Mouse (Mus musculus) cerebellum, adult 11 months (tissue): Measurements from ENCODE around the gene Med20.

ENCODE experiments used
- DNase-seq: peaks from one replicate; pipeline ENCODE4 v3.0.0; 2022

Gene Med20

DNA sequence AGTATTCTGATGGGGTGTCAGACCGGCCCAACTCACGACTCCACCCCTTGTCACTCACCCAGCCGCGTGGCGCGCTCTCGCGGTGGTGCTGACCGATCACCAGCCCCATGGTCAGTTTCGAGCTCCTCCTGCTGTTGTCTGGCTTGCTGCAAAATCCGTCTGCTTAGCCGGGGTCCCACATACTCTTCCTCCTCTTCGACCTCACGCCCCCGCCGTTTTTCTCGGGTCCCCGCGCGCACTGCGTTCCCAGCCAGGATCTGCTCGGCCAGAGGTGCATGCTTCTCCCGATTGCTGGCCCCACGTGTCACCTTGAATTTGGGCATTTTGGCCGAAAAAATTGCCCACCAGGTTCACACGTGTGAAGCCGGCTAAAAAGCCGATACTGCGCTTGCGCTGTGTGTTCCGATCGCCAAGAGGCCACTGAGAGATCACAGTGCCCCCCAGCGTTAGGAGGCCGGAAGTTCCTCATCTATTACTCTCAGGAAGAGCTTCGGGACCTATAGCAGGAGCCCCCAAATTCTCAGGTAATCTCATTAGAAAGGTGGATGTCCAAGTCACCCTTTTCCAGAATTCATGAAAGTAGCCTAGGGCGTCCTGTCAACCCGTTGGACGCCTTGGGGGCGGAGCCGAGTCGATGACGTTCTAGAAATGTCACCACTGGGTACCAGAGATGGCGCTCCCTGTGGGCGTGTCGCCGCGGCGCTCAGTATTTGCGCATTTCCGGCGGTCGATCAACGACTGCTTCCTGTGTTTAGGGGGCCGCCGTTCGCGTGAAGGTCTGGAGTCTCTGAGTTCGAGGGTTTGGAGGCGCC is at the start of gene Med20, which contains the start of the genes Bysl and Gm20517:
TSS of gene Med20 (plus strand) at position 734 of the 812 bp plus-strand sequence.
TSS of gene Bysl (minus strand) at position 644 of the 812 bp plus-strand sequence.
TSS of gene Gm20517 (plus strand) at position 741 of the 812 bp plus-strand sequence.
- DNase-seq = peak; percentile 96

DNA sequence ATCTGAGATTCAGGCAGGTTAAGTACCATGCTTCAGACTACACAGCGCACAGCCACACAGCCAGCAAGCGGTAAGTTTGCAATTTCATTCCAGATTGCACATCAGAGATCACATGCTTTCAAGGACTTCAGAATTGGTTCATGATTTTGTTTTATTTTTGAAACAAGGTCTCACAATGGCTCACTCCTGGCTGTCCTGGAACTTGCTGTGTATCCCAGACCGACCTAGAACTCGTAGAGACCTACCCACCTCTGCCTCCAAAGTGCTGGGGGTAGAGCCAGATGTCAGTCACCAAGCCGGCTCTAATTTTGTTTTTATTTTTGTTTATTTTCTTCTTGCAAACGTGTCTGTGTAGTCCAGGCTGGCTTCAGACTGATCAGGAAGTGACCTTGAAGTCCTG is 48.5 kb upstream of the Med20 start:
- no peak for DNase-seq

DNA sequence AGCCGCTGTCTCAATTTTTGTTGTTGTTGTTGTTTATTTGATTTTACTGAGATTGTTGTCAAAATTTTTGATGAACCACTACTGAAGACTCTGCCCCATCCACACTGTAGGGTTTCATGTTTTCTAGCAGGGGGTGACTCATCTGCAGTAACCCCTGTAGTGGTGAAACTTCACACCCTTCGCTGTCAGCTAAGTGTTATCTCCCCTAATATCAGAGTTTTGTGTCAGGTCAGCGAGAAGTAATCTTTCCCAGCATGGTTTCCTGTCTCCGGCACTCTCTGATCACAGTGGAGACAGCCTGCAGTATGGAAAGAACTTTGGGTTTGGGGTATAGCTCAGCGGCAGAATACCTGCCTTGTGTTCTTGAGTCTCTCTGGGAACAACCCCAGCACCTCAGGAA is 46.8 kb upstream of the Med20 start:
- DNase-seq = no peak

DNA sequence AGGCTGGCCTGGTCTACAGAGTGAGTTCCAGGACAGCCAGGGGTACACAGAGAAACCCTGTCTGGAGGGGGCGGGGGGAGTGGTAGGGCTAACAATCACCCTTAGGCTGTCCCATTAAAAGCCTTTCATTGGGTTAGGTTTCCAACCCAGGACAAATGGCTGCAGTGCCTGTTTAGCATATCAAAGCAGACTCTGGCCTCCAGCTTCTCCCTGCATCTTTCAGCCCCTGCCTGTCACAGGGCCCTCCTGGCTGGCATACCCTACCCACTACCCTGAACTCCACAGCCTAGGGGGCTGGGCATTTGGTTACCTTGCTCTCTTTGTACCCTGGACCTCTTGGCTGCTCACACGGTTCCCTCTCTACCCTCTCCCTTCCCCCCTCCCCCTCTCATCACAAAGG is 45.2 kb upstream of the Med20 start:
- DNase-seq = no peak

DNA sequence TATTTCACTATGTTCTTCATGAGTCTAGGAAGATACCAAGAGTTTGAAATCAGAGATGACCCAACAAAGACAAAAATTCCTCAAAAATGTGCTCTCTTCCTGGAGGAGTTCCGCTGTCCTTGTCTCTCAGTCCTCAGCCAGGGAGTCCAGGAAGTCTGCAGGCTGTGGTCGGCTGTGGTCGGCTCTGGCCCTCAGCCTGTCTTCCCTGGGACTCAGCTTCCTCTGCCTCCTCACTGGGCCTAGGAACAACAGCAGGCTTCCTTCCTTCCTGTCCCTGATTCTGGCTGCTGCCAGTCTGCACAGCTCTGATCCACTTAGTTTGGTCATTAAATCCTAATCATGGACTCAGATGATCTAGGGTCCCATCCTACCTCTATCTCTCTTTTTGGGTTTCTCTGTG is 44.1 kb upstream of the Med20 start:
- DNase-seq = no peak

DNA sequence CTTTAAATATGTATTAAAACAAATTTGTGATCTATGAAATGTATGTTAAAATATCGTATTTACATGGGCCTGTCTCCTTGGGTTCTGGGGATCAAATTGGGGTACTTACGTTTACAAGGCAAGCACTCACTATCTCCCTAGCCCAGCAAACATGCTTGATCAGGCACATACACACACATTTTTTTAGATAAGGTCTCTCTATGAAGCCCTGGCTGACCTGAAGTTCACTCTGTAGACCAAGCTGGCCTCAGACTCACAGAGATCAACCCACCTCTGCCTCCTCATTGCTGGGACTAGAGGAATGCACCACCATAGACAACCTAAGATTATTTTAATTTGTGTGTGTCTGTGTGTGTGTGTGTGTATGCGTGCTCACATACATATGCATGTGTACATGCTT is 43.0 kb upstream of the Med20 start:
- DNase-seq = no peak

DNA sequence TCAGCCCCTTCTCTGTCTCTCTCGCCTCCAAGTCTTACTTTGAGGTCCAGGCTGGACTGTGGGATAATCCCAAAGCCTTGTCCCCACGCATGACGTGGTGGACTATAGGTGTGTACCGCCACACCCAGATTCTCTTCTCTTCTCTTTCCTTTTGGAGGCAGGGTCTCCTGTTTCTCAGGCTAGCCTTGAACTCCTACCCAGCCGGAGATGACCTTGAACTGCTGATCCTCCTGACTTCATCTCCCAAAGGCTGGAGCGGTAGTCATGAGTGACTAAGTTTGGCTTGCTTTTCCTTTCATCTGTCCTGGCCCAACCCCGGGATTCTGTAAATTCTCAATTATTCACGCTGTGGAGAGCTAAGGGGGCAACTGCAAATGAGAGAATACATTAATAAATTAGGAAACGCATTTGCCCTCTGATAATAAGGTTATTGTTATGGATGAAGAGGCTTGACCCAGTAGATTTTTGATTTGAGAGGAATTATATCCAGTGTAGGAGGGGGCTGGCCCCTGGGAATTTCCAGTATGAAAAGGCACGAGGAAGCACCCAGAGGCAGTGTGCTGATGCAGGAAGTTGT is 42.3 kb upstream of the Med20 start:
- DNase-seq = no peak

DNA sequence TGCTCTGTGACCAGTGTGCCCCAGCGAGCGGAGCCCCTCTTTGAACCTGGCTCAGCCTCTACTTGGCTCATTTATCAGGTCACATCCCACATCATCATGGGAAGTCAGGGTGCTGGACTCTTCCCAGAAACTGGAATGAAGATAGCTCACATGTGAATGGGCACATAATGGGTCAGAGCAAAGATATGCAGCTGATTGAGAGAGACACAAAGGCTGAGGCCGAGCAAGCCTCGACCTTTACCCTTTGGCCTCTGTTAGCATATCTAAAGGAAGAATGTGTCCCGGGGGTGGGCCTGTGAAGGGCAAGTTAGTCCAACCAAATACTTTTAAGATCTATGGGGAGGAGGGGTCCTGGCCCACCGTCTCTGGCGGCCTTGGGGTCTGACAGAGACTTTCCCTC is 39.8 kb upstream of the Med20 start:
- no peak for DNase-seq

DNA sequence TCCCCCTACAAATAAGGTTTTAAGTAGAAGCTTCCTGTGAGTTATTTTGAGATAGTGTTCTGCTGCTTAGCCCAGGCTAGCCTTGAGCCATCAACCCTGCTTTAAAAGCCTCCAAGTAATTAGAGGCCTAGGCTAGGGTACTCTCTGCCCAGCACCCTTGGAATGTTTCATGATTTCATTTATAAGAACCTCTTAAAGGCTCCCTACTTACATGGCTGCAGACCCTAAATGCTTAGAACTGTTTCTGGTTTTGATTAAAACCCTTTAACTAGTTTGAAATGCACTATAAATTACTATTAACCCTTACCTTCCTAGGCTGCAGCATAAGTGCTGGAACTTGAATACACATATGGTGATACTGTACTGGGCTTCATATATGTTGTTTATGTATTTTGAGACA is 38.9 kb upstream of the Med20 start:
- DNase-seq = no peak

DNA sequence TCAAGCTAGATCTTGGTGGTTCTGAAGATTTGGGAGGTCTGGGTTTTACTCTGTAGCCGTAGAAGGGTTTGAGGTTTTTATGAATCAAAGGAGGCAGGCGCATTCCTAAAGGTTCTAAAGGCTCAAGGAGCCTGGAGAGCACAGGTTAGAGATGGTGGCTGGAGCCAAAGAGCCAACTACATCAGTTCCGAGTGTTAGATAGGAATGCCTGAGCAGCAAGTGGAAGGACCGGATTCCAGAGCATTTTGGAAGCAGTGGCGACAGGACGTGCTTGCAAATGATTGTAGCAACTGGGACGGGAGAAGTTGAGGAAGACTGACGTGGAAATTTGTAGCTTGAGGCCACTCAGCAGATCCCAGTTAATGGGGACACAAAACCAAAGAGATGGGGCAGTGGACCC is 37.4 kb upstream of the Med20 start:
- no peak for DNase-seq

DNA sequence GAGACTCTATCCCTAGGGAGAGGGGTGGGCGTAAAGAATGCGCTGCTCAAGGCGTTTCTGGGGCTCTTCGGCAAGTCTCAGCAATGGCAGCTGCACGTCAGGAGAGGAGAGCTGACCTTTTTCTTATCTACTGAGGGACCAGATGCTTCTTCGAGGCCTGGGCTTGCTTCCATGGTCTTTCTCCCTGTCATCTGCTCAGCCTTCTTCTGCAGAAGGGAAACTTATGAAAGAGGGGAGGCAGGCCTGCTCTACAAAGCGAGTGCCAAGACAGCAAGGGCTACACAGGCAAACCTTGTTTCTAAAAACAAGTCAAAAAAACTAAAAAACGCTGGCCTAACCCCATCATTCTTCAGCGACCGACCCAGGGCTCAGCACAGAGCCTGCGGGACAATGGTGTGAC is 36.6 kb upstream of the Med20 start:
- DNase-seq = no peak

DNA sequence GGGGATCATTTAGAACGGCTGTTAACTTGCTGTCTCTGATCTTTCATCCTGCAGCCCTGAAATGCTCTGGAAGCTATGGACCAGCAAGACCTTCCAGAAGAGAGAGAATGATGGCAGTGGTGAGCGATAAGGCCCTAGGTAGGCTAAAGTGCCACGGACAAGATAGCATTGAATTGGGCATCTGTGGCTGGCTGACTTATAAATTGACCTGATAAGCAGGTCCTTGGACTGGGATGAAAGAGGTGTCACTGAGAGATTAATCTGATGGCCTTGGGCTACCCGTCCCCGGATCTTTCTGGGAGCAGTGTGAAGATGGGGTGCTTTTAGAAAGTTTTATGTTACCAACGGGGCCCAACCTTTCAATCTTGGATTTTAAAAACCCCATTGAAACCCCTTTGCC is 32.7 kb upstream of the Med20 start:
- DNase-seq = no peak

DNA sequence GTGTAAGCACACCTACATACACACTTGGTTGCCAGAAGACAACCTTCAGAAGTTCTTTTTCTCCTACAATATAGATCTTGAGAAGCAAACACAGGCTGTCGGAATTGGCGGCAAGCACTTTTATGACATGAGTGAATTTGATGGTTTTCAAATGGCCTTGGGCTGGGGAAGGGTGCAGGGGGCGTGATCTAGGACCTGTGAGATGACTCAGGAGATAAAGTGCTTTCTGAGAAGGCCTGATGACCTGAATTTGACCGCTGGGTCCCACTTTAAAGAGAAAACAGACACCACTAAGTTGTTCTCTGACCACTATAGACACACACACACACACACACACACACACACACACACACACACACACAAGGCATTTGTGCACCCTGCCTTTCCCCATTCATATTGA is 30.4 kb upstream of the Med20 start:
- DNase-seq = no peak

DNA sequence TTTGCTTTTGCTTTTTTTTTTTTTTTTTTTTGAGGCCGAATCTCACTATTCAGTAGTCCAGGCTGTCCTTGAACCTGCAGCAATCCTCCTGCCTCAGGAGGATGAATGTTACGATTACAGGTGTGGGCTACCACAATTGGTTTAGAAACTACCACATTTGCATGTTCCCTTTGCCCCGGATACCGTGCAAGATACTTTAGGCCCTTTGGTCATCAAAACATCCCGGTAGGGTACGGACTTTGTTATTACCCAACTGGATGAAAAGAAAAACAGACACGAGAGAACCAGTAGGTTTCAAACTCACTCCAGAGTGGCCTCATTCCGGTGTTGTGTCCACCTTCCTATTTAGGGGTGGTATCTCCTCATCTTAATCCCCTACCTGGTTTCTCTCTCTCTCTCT is 22.9 kb upstream of the Med20 start:
- DNase-seq = no peak

DNA sequence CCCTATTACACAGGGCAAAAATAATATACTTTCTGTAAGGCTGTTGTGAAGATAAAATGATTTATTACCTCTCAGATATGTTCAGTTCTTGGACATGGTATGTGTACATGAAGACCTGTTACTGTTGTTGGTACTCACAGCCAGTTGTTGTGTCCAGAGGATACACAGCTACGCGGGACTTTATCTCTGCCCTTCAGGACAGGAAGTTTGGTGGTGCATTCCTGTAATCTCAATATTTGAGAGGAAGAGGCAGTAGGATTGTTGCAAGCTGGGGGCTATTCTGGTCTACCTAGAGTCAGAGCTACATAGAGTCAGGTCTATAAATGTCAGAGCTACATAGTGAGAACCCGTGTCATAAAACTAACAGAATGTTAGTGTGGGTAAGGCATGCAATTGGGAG is 20.3 kb upstream of the Med20 start:
- DNase-seq = no peak

DNA sequence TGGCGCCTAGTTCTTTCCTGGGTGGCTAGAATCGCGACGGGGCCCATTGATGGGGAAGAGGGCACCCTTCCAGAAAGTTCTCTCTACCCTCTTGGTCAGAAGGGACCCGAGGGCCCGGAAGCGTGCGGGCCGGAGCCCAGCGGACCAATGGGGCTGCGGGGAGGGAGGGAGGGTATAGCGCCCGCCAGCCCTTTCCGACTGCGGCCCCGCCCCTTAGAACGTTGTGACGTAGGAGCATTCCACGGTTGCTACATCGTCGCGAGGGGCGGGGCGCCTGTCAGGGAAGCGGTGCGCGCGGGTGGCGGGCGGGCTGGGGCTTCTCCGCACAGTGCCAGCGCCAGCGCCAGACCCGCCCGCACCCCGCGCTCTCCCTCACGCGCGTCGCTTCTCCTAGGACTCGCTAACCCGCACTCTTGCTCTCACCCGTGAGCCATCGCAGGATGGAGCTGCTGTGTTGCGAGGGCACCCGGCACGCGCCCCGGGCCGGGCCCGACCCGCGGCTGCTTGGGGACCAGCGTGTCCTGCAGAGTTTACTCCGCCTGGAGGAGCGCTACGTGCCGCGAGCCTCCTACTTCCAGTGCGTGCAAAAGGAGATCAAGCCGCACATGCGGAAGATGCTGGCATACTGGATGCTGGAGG is 18.0 kb upstream of the Med20 start:
- peak; percentile 85 for DNase-seq

DNA sequence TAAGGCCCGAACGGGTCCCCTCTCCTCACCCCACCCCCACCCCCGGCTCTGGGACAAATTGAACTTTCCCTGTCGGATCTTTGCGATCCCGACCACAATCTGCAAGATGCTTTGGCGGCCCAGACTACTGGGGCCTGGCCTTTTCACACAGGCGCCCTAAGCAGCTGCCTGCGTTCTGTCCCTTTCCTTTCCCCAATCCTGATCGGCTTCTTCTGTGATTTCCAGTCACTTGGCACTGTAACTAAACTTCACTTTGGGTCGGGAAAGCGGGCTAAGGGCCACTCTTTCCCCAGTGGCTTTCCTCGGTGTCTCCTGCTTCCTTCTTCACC is 17.6 kb upstream of the Med20 start:
- DNase-seq = no peak

DNA sequence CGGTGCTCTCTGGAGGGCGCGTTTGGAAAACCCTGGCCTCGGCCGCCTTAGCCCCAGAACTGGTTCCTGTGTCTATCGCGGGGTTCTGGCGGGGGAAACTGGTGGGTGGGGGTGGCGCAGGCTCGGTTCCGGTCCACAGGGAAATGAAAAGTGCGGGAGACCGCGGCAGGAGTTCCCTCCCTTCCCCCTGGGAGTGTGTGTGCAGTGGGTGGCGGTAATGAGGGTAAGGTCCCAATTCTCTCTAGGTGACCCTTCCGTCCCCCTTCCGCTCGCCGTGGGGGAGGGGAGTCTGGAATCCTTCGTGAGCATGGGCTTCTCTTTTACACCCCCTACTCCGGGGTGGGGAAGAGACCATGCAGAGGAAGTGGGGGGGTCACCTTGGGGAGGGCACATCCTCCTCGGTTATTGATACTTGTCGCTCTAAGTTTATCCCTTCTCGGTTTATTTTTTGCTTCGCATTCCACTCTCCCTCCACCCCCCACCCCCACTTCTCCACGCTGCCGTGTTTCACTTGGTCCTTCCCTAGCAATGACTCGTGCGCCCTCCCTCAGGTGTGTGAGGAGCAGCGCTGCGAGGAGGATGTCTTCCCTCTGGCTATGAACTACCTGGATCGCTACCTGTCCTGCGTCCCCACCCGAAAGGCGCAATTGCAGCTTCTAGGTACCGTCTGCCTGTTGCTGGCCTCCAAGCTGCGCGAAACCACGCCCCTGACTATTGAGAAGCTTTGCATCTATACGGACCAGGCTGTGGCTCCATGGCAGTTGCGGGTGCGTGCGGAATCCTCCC is 17.0 kb upstream of the Med20 start:
- no peak for DNase-seq

DNA sequence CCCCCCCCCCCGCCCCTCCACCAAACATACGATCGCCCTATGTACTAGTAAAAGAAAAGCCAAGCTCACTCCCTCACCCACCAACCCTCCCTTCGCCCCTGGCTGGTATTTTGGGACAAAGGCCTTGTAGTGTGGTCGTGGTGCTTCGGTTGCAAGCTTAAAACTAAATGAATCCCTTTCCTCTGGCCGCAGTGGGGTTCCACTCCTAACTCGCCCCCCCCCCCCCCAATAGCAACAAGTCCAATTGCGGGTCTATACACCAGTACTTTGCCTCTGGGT is 16.5 kb upstream of the Med20 start:
- no peak for DNase-seq

DNA sequence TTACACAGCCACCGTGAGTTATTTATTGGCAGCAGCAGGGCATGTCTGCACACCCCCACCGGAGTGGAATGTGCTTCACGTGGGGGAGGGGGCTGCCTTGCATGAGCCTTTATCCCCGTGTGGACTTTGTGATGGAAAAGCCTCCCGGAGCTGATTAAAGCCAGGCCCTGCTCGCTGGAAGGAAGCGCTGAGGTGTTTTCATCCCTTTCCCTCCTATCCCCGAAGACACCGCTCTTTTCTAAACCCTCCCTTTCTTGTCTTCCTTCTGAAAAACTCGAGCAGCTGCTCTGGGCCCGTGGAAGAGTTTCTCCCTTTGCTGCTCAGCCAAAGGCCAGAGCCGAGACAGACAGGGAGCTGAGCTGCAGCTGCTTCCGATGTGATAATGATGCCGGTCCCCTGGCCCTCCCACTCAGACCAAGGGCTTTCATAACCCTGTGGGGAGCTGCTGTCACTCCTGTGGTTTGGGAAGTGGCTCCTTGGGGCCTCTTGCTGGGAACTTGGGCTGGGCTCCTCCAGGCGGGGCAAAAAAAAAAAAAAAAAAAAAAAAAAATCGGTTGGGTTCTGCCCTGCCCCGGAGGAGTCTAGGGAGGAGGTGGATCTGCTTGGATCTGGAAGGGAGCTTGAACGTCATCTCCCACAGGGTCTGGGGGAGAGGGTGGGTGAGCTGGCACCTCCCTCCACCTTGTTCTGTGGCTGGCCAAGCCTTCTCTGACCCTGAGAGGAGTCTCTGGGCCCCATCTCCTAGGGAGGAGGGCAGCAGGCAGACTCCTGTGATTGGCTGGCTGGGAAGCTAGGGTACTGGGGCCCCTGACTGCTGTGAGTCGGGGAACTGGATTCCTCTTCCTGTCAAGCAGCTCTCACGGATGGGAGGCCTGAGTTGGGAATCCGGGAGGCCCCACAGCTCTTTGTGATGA is 15.9 kb upstream of the Med20 start:
- DNase-seq = no peak

DNA sequence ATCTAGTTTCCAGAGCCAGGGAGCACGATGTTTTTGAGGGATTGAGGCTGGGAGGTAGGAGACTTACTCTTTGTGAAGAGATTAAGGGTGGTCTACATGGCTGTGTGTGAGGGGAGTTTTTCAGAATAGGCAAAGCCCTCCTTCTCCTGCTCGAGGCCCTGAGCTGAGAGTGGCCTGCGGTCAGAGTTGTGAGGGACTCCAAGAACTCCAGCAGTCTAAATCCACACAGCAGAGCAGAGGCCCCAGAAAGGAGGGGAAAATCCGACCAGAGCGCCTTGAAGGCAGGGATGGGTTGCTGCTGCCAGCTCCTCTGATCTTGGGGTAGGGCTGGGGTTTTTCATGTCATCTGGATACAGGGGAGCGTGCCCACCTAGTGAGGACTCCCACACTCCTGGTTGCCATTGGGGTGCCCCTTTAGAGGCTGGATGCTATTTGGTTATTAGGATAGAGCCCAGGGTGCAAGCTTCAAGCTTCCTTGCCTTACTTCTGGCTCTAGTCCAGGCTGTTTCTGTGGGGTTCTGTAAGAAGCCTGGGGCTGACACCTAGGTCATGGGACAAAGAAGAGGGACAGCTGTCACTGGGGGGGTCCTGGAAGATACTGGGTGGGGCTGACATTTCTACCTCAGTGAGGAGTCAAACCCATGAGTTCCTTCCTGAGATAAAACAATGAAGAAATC is 15.1 kb upstream of the Med20 start:
- no peak for DNase-seq

DNA sequence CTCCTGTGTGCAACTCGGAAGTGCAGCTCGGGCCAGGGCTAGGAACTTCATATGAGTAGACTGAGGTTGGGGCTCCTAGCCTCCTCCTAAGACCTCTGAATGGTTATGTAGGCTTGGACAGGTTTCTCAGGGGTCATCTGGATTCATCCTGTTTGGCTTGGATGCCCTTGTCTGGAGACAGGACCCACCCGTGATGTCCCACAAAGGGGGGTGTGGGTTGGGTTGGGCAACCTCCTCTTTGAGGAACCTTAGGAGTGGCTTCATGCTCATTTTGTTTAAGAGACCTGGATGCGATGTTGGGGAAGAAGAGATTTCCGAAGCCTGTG is 14.6 kb upstream of the Med20 start:
- no peak for DNase-seq
